Mouse (Mus musculus): ENCODE results near the gene Supt20.

- TF ChIP-seq CTCF (IDR thresholded peaks at IDR 0.05; ENCODE audit: borderline replicate concordance, insufficient read depth, low read depth, low read length), result no peak
- no peak for TF ChIP-seq POLR2A (IDR thresholded peaks at IDR 0.05; ENCODE audit: borderline replicate concordance, insufficient read depth, low read length)
These were observed 24.5 kb upstream of the Supt20 start for GRCm38 (mm10) chr3:54668141-54668540.
